Mouse (Mus musculus) CH12.LX (cell line): ENCODE measurements at regions not wholly inside any gene's neighbourhood (a gene's known extent, or its start where the extent isn't known, plus 50 kb on each side); places are given as distances from the start of the nearest gene placed in this dataset.

Source experiments
- DNase-seq: peaks from one replicate; pipeline ENCODE4 v3.0.0-alpha.2; 2013; ENCODE audit errors: extremely low read depth
- H3K27ac ChIP-seq: 2 replicates; pipeline ENCODE4 v1.5.1; 2012; ENCODE audit warnings: low read depth, mild to moderate bottlenecking, control low read depth, moderate library complexity; ENCODE audit not compliant: insufficient read depth
- H3K27me3 ChIP-seq: replicated peaks from 2 replicates; pipeline ENCODE3; 2012; ENCODE audit warnings: inconsistent platforms
- H3K36me3 ChIP-seq, 2 experiments: replicated peaks in 1 of 2; 2 replicates each; pipeline versions ENCODE3 to v1.6.1; 2012; ENCODE audit warnings: inconsistent platforms in 1 of 2, low read length in 1 of 2, mild to moderate bottlenecking in 1 of 2, mixed read lengths in 1 of 2, moderate library complexity in 1 of 2; ENCODE audit not compliant: control insufficient read depth in 1 of 2, insufficient read depth in 1 of 2
- H3K4me1 ChIP-seq, 2 experiments: 2 replicates each; pipeline ENCODE4 v1.6.1; 2012; ENCODE audit warnings: inconsistent platforms in 1 of 2, moderate library complexity in 1 of 2; ENCODE audit not compliant: insufficient read depth in 2 of 2, control insufficient read depth in 1 of 2
- H3K4me2 ChIP-seq: 2 replicates; pipeline ENCODE4 v1.6.1; 2012; ENCODE audit warnings: low read depth, mild to moderate bottlenecking, control low read depth; ENCODE audit not compliant: poor library complexity, insufficient read depth, severe bottlenecking
- H3K4me3 ChIP-seq, 3 experiments: fragments of 150-350 bp in 1 of 3; sonication (generic) in 1 of 3; replicated peaks in 1 of 3; 2 replicates each; pipeline versions ENCODE3 to v1.5.1; 2011 to 2012; ENCODE audit warnings: low read depth in 2 of 3, low read length in 2 of 3, mild to moderate bottlenecking in 2 of 3, moderate library complexity in 2 of 3, control low read depth in 1 of 3, improper control_type of control experiment in 1 of 3, inconsistent platforms in 1 of 3, mixed read lengths in 1 of 3; ENCODE audit not compliant: poor library complexity in 1 of 3
- H3K79me2 ChIP-seq: replicated peaks from 2 replicates; pipeline ENCODE4 v1.6.1; 2012; ENCODE audit warnings: mild to moderate bottlenecking, moderate library complexity; ENCODE audit not compliant: control insufficient read depth, poor library complexity, insufficient read depth, severe bottlenecking; ENCODE audit errors: extremely low read depth
- H3K9ac ChIP-seq: 2 replicates; pipeline ENCODE4 v1.6.1; 2012; ENCODE audit warnings: low read depth, mild to moderate bottlenecking, control low read depth, moderate library complexity; ENCODE audit not compliant: insufficient read depth
- H3K9me3 ChIP-seq: replicated peaks from 2 replicates; pipeline ENCODE3; 2012; ENCODE audit warnings: low read length, inconsistent platforms, mixed read lengths
- BHLHE40 ChIP-seq: IDR thresholded peaks from 2 replicates; pipeline ENCODE4 v1.6.1; 2011; ENCODE audit warnings: mild to moderate bottlenecking, low read depth, low read length, improper control_type of control experiment
- CHD1 ChIP-seq: IDR thresholded peaks from 2 replicates; pipeline ENCODE4 v1.6.1; 2012; ENCODE audit warnings: low read depth, low read length, improper control_type of control experiment, inconsistent platforms
- E2F4 ChIP-seq: IDR thresholded peaks from 2 replicates; pipeline ENCODE4 v1.6.1; 2011; ENCODE audit warnings: low read depth, low read length, improper control_type of control experiment; ENCODE audit not compliant: insufficient replicate concordance
- EP300 ChIP-seq: IDR thresholded peaks from 2 replicates; pipeline ENCODE4 v1.6.1; 2011; ENCODE audit warnings: low read length, improper control_type of control experiment
- ETS1 ChIP-seq: conservative IDR thresholded peaks from 2 replicates; pipeline ENCODE4 v1.6.1; 2012; ENCODE audit warnings: low read depth, mild to moderate bottlenecking, inconsistent platforms, low read length, improper control_type of control experiment, moderate library complexity
- HCFC1 ChIP-seq: IDR thresholded peaks from 2 replicates; pipeline ENCODE4 v1.6.1; 2012; ENCODE audit warnings: low read depth, mild to moderate bottlenecking, inconsistent platforms, low read length, improper control_type of control experiment
- MAFK ChIP-seq: IDR thresholded peaks from 2 replicates; pipeline ENCODE4 v1.6.1; 2011; ENCODE audit warnings: low read length, improper control_type of control experiment; ENCODE audit not compliant: insufficient replicate concordance
- MAX ChIP-seq: IDR thresholded peaks from 2 replicates; pipeline ENCODE4 v1.6.1; 2011; ENCODE audit warnings: low read length, improper control_type of control experiment
- MAZ ChIP-seq: IDR thresholded peaks from 2 replicates; pipeline ENCODE4 v1.6.1; 2012; ENCODE audit warnings: low read depth, mild to moderate bottlenecking, inconsistent platforms, low read length, improper control_type of control experiment, moderate library complexity
- MXI1 ChIP-seq: IDR thresholded peaks from 2 replicates; pipeline ENCODE4 v1.6.1; 2011; ENCODE audit warnings: mild to moderate bottlenecking, low read depth, low read length, improper control_type of control experiment
- MYC ChIP-seq: IDR thresholded peaks from 2 replicates; pipeline ENCODE4 v1.6.1; 2011; ENCODE audit warnings: low read depth, mild to moderate bottlenecking, improper control_type of control experiment, low read length
- NELFE ChIP-seq: IDR thresholded peaks from 2 replicates; pipeline ENCODE4 v1.6.1; 2011; ENCODE audit warnings: low read depth, low read length, improper control_type of control experiment
- PAX5 ChIP-seq: IDR thresholded peaks from 2 replicates; pipeline ENCODE4 v1.6.1; 2012; ENCODE audit warnings: low read length, inconsistent platforms, mixed read lengths
- POLR2AphosphoS2 ChIP-seq: IDR thresholded peaks from 2 replicates; pipeline ENCODE4 v1.6.1; 2011; ENCODE audit warnings: low read depth, low read length, improper control_type of control experiment
- RCOR1 ChIP-seq: conservative IDR thresholded peaks from 2 replicates; pipeline ENCODE4 v1.6.1; 2012; ENCODE audit warnings: low read depth, mild to moderate bottlenecking, inconsistent platforms, low read length, improper control_type of control experiment
- TCF12 ChIP-seq: IDR thresholded peaks from 2 replicates; pipeline ENCODE4 v1.6.1; 2014; ENCODE audit warnings: low read depth, mild to moderate bottlenecking, inconsistent platforms, low read length, improper control_type of control experiment
- UBTF ChIP-seq: IDR thresholded peaks from 2 replicates; pipeline ENCODE4 v1.6.1; 2012; ENCODE audit warnings: low read depth, mild to moderate bottlenecking, inconsistent platforms, low read length, improper control_type of control experiment, moderate library complexity
- USF1 ChIP-seq: IDR thresholded peaks from 2 replicates; pipeline ENCODE4 v1.6.1; 2014; ENCODE audit warnings: low read depth, mild to moderate bottlenecking, inconsistent platforms, low read length, improper control_type of control experiment
- USF2 ChIP-seq: conservative IDR thresholded peaks from 2 replicates; pipeline ENCODE4 v1.6.1; 2011; ENCODE audit warnings: low read depth, low read length, improper control_type of control experiment
- ZKSCAN1 ChIP-seq: IDR thresholded peaks from 2 replicates; pipeline ENCODE4 v1.6.1; 2012; ENCODE audit warnings: low read depth, inconsistent platforms, low read length, improper control_type of control experiment, borderline replicate concordance
- dilution Hi-C: fragments of 300-500 bp; cut with MboI; formaldehyde crosslinking; loops from 2 replicates; pipeline ENCODE4 v1.14.3; 2020; ENCODE audit warnings: low sequenced_read_pairs; ENCODE audit not compliant: extremely low pct_unique_long_range_greater_than_20kb, extremely low pct_ligation_motif_present
- in situ Hi-C: fragments of 300-500 bp; cut with MboI; formaldehyde crosslinking; loops from 3 replicates; pipeline ENCODE4 v1.14.3; 2019; ENCODE audit warnings: low sequenced_read_pairs, low pct_ligation_motif_present, low pct_unique_long_range_greater_than_20kb, mixed read lengths

DNA sequence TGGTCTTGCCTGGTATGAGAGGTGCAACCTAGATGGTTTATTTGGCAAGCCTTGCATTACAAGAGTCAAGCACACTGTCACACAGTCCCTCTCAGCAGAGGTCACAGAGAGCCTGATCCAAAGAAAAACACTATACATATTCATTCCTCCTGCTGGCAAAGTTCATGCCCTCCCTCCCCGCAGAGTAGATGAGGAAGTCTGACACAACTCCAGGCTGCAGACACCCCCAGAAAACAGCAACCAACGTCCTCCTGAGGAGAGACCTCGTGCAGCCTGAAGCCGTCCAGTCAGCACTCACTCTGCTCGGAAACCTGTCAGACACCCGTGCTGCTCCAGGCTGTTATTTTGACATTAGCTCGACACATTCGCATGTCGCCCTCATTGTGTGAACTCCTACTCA is 302.4 kb upstream of the G2e3 start:
- H3K4me2 ChIP-seq = no peak overlapping the region
- TF ChIP-seq MAX (no peak), RCOR1 (no peak), CHD1 (no peak), TCF12 (no peak), BHLHE40 (no peak)
- peaks cover 58% of the 10 kb centered on the region for H3K9me3 ChIP-seq
- no peak for DNase-seq
- H3K4me1 ChIP-seq = no peaks in the 10 kb centered on the region
- H3K27me3 ChIP-seq = no peaks in the 10 kb centered on the region
- H3K27ac ChIP-seq = no peak overlapping the region
- H3K79me2 ChIP-seq = no peaks in the 10 kb centered on the region
- H3K4me3 ChIP-seq = no peak overlapping the region
- no peaks in the 10 kb centered on the region for H3K36me3 ChIP-seq
- in situ Hi-C loops = no loop called here
- no peak overlapping the region for H3K9ac ChIP-seq
- dilution Hi-C loops = no loop called here

DNA sequence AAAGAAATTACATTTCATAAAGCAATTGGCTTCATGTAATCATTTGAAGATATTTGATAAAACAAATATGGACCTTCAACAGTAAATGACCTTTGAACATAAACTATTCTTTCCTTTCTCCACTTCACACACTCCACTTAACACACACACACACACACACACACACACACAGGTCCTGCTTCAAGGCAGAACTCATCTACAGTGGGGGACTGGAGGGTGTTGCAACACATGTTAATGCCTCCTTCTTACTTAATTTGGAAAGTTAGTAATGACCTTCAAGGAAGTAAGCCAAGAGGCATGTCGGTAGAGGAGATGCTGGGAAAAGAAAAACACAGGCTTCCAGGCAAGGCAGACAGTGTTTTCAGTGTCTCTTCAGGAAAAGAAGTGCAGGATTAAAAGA is 302.8 kb upstream of the G2e3 start:
- dilution Hi-C loops (no loop called here), in situ Hi-C loops (no loop called here)

DNA sequence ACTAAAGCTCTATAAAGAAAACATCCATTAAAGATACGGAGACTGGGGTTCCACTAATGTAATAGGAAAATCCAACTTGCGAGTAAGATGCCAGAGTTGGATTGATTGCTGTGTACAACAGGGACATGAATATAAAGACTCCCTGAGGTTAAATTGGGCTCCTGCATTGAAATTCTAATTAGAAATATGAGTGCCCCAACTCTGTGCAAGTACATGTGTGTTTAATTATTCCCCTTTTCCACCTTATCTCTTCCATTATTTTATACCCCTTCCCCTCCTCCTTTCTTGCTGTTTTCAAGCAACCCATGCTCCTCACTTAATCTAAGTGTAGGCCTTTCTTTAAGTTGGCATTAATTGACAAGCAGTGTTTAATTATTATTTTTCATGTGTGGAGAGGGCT is 315.7 kb upstream of the G2e3 start:
- dilution Hi-C loops = no loop called here
- peaks cover 21% of the 10 kb centered on the region for H3K9me3 ChIP-seq
- in situ Hi-C loops = no loop called here

More for the DNA sequence above, 302.8 kb upstream of the G2e3 start:
- Histone ChIP-seq H3K9ac (no peak overlapping the region), H3K36me3 (no peaks in the 10 kb centered on the region), H3K27me3 (no peaks in the 10 kb centered on the region), H3K4me1 (no peaks in the 10 kb centered on the region)
- TF ChIP-seq ETS1 = no peak
- TF ChIP-seq MAX = no peak
- no peak for TF ChIP-seq E2F4
- TF ChIP-seq POLR2AphosphoS2 = no peak
- no peak for TF ChIP-seq MAZ
- TF ChIP-seq TCF12 = no peak
- TF ChIP-seq PAX5 = no peak
- TF ChIP-seq, all 38 proteins: peak for 0
- Histone ChIP-seq H3K27ac (no peak overlapping the region), H3K79me2 (no peaks in the 10 kb centered on the region), H3K4me3 (no peak overlapping the region), H3K4me2 (no peak overlapping the region), H3K9me3 (peaks cover 61% of the 10 kb centered on the region)
- DNase-seq = no peak

More for the DNA sequence above, 315.7 kb upstream of the G2e3 start:
- Histone ChIP-seq H3K4me3 (no peak overlapping the region), H3K4me1 (no peaks in the 10 kb centered on the region), H3K79me2 (no peaks in the 10 kb centered on the region), H3K27me3 (no peaks in the 10 kb centered on the region), H3K9ac (no peak overlapping the region), H3K36me3 (no peaks in the 10 kb centered on the region), H3K27ac (no peak overlapping the region), H3K4me2 (no peak overlapping the region)
- DNase-seq = no peak
- TF ChIP-seq EP300 (no peak), UBTF (no peak), HCFC1 (no peak), MAFK (no peak), USF1 (no peak), MXI1 (no peak), ZKSCAN1 (no peak), USF2 (no peak), MYC (no peak), NELFE (no peak), MAX (no peak), MAZ (no peak), CHD1 (no peak)
